Mouse (Mus musculus): ENCODE results near the gene Rest. TPM values are rescaled to one million over a fixed set of nuclear protein-coding genes. Genes with fewer than 3 reads are reported as not detected.
"Not testable (repeated sequence)": the region's sequence is repeated elsewhere in the genome, so short reads cannot be mapped to it uniquely, and the experiment has no call there.

Gene Rest
- 6.7 and 7.3 TPM in 2 replicates for polyA plus RNA-seq (2012; rRNA removed)

- TF ChIP-seq POLR2A (IDR thresholded peaks at IDR 0.05; ENCODE audit: borderline replicate concordance, extremely low read depth, low read depth, low read length): peak; percentile 46; the same call in 1 of the 2 replicates
- TF ChIP-seq CTCF (IDR thresholded peaks at IDR 0.05; ENCODE audit: insufficient read depth, low read length): no peak
- DNase-seq: peak; percentile 75
- Histone ChIP-seq H3K4me3 (replicated peaks; ENCODE audit: extremely low read depth, low read depth, low read length) (peak within 1 kb of the TSS; percentile 97), H3K4me1 (ENCODE audit: control insufficient read depth, insufficient read depth, low read length) (no peaks in the 10 kb centered on the region)
- under 1% methylated on average over 77 of the region's 78 CpGs for WGBS
Measured at GRCm38 (mm10) chr5:77265081-77265670, at the start of gene Rest. Gene Rest (plus strand): TSS chr5:77265491.

GRCm38 (mm10) chr5:77217211-77217610 lies 48.1 kb upstream of the Rest start:
- DNase-seq: peak; percentile 70
- WGBS: 7% methylated on average over 9 of the region's 9 CpGs
- no peak overlapping the region for H3K4me3 ChIP-seq (replicated peaks; ENCODE audit: extremely low read depth, low read depth, low read length)
- TF ChIP-seq CTCF (IDR thresholded peaks at IDR 0.05; ENCODE audit: insufficient read depth, low read length) (peak; percentile 46; the same call in 1 of the 2 replicates), POLR2A (IDR thresholded peaks at IDR 0.05; ENCODE audit: borderline replicate concordance, extremely low read depth, low read depth, low read length) (no peak)
- no peaks in the 10 kb centered on the region for H3K4me1 ChIP-seq (ENCODE audit: control insufficient read depth, insufficient read depth, low read length)

- DNase-seq: no peak
- Histone ChIP-seq H3K4me3 (replicated peaks; ENCODE audit: extremely low read depth, low read depth, low read length) (no peak overlapping the region), H3K4me1 (ENCODE audit: control insufficient read depth, insufficient read depth, low read length) (no peaks in the 10 kb centered on the region)
- TF ChIP-seq CTCF (IDR thresholded peaks at IDR 0.05; ENCODE audit: insufficient read depth, low read length): no peak
- no peak for TF ChIP-seq POLR2A (IDR thresholded peaks at IDR 0.05; ENCODE audit: borderline replicate concordance, extremely low read depth, low read depth, low read length)
- WGBS: 2% methylated on average over 2 of the region's 2 CpGs
Measured at GRCm38 (mm10) chr5:77217724-77218123, 47.6 kb upstream of the Rest start.

- DNase-seq: no peak
- Histone ChIP-seq H3K4me1 (ENCODE audit: control insufficient read depth, insufficient read depth, low read length) (no peaks in the 10 kb centered on the region), H3K4me3 (replicated peaks; ENCODE audit: extremely low read depth, low read depth, low read length) (no peak overlapping the region)
- TF ChIP-seq POLR2A (IDR thresholded peaks at IDR 0.05; ENCODE audit: borderline replicate concordance, extremely low read depth, low read depth, low read length): no peak
- peak; percentile 59 for TF ChIP-seq CTCF (IDR thresholded peaks at IDR 0.05; ENCODE audit: insufficient read depth, low read length)
- 63% methylated on average over 11 of the region's 11 CpGs for WGBS
Measured at GRCm38 (mm10) chr5:77223043-77223975, 42.0 kb upstream of the Rest start.

- WGBS: 2% methylated on average over 1 of the region's 1 CpGs
Measured at GRCm38 (mm10) chr5:77228986-77229385, 36.3 kb upstream of the Rest start.

GRCm38 (mm10) chr5:77231863-77232262 lies 33.4 kb upstream of the Rest start:
- DNase-seq; H3K4me3 ChIP-seq (replicated peaks; ENCODE audit: extremely low read depth, low read depth, low read length); H3K4me1 ChIP-seq (ENCODE audit: control insufficient read depth, insufficient read depth, low read length): not testable (repeated sequence)
- WGBS: 94% methylated on average over 4 of the region's 4 CpGs

More at GRCm38 (mm10) chr5:77228986-77229385, 36.3 kb upstream of the Rest start:
- DNase-seq: no peak
- peak; percentile 28; the same call in 1 of the 2 replicates for TF ChIP-seq CTCF (IDR thresholded peaks at IDR 0.05; ENCODE audit: insufficient read depth, low read length)
- no peak for TF ChIP-seq POLR2A (IDR thresholded peaks at IDR 0.05; ENCODE audit: borderline replicate concordance, extremely low read depth, low read depth, low read length)
- no peak overlapping the region for H3K4me3 ChIP-seq (replicated peaks; ENCODE audit: extremely low read depth, low read depth, low read length)
- H3K4me1 ChIP-seq (ENCODE audit: control insufficient read depth, insufficient read depth, low read length): no peaks in the 10 kb centered on the region

GRCm38 (mm10) chr5:77234921-77235320 lies 30.4 kb upstream of the Rest start:
- Histone ChIP-seq H3K4me3 (replicated peaks; ENCODE audit: extremely low read depth, low read depth, low read length) (no peak overlapping the region), H3K4me1 (ENCODE audit: control insufficient read depth, insufficient read depth, low read length) (no peaks in the 10 kb centered on the region)
- TF ChIP-seq POLR2A (IDR thresholded peaks at IDR 0.05; ENCODE audit: borderline replicate concordance, extremely low read depth, low read depth, low read length) (no peak), CTCF (IDR thresholded peaks at IDR 0.05; ENCODE audit: insufficient read depth, low read length) (no peak)
- no peak for DNase-seq
- 36% methylated on average over 3 of the region's 3 CpGs for WGBS

- no peak overlapping the region for H3K4me3 ChIP-seq (replicated peaks; ENCODE audit: extremely low read depth, low read depth, low read length)
- no peak for TF ChIP-seq POLR2A (IDR thresholded peaks at IDR 0.05; ENCODE audit: borderline replicate concordance, extremely low read depth, low read depth, low read length)
- TF ChIP-seq CTCF (IDR thresholded peaks at IDR 0.05; ENCODE audit: insufficient read depth, low read length): no peak
- H3K4me1 ChIP-seq (ENCODE audit: control insufficient read depth, insufficient read depth, low read length): no peaks in the 10 kb centered on the region
- no peak for DNase-seq
- WGBS: 46% methylated on average over 2 of the region's 2 CpGs
Measured at GRCm38 (mm10) chr5:77237104-77237503, 28.2 kb upstream of the Rest start.

- no peaks in the 10 kb centered on the region for H3K4me1 ChIP-seq (ENCODE audit: control insufficient read depth, insufficient read depth, low read length)
- H3K4me3 ChIP-seq (replicated peaks; ENCODE audit: extremely low read depth, low read depth, low read length): no peak overlapping the region
- WGBS: 67% methylated on average over 8 of the region's 8 CpGs
- TF ChIP-seq POLR2A (IDR thresholded peaks at IDR 0.05; ENCODE audit: borderline replicate concordance, extremely low read depth, low read depth, low read length): no peak
- no peak for TF ChIP-seq CTCF (IDR thresholded peaks at IDR 0.05; ENCODE audit: insufficient read depth, low read length)
- no peak for DNase-seq
Measured at GRCm38 (mm10) chr5:77244331-77244987, 20.8 kb upstream of the Rest start.
